Mouse (Mus musculus) heart, postnatal 10 days (tissue): Measurements from ENCODE around the gene Apeh. TPM values are rescaled to one million over a fixed set of nuclear protein-coding genes. Genes with fewer than 3 reads are reported as not detected.
A peak's percentile ranks its signal among the peaks of the same experiment; 100 is the strongest.
"Not testable (repeated sequence)": the region's sequence is repeated elsewhere in the genome, so short reads cannot be mapped to it uniquely, and the experiment has no call there.

Experiments used
- DNase-seq, 2 experiments: peaks; one replicate each; pipeline ENCODE4 v3.0.0; 2021
- intact Hi-C: fragments of 180-260 bp; cut with DNase I; formaldehyde crosslinking; loops from one replicate; pipeline ENCODE4 v1.15.1; 2025
- total RNA-seq, 2 experiments: library from RNA; stranded (reverse); gene quantifications; 2 replicates each; pipeline ENCODE4 v1.2.3; 2021

Apeh gene
- 10 to 100 TPM; 44.6 to 53.1 TPM for total RNA-seq

DNA sequence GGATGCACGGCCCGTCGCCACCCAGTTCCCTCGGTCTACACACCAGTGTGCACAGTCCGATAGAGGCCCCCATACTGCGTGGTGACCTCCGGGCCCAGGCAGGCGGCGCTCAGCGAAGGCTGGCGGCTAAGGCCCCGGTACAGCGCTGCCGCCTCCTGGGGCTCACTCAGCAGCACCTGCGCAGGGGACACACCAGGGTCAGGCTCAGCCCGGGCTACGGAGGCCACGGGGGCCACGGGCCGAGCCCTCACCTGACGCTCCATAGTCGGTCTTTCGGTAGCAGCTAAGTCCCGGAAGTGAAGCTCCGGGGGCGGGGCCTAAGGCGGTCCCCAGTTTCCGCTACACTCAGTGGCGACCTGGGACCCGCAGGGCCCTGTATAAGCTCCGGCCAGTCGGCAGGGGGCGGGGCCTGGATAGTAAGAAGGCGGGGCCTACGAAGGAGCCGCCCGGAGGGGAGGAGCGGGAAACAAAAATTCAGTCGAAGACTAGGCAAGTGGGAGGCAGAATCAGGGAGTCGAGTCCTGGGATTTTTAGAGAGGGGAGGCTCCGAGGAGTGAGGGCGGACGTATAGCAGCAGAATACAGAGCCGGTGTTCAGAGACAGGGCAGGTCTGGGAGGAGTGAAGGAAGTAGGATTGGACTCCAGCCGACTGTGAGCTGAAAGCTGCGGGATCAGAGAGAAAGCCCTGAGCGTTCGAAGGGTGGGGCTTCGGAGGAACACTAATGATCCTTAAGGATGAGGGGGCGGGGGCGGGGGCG, at the start of gene Apeh:
Gene Apeh (minus strand): TSS at position 423 of the 758 bp plus-strand sequence.
- intact Hi-C loops: no loop called here
- DNase-seq: peak; percentile 96 to 97

GRCm38 (mm10) chr9:108143470-108143869, 49.1 kb upstream of the Apeh start:
- intact Hi-C loops: no loop called here
- DNase-seq: no peak

- no peak for DNase-seq
- intact Hi-C loops: no loop called here
Measured at GRCm38 (mm10) chr9:108141387-108141786, 47.0 kb upstream of the Apeh start.

DNA sequence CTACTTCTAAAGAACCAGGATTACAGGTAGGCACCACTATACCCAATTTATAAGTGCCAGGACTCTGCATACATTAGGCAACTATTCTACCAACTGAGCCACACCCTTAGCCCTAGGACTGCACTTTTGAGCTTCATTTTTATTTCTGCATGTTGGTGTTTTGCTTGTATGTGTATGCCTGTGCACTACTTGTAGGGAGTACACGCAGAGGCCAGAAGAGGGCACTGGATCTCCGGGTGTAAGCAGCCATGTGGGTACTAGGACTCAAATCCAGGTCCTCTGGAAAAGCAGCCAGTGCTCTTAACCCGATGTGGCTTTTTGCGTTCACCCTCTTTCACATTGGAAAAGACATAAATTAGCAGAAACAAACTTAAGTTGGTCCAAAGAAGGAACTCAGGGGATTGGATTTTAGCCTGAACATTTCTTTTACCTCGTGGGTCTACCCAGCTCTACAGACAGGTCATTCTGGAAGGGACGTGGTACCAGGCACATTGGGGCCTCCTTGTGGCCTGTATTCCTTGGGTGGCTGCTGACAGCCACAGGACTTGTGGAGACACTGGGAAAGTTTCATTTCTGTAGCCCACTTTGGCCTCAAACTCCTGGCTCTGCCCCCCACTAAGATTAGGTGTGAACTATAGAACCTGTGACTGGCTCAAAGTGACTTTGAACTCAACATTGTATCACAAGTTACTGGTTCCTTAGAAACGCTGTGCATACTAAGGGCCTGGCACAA, 45.7 kb upstream of the Apeh start:
- intact Hi-C loops: loop anchor here (5.0 kb wide), 2 partner anchors 43 to 62 kb away; no protein-coding TSS in a partner anchor
- DNase-seq: no peak

- DNase-seq: no peak
- intact Hi-C loops: loop anchor here (5.0 kb wide), 2 partner anchors 42 to 63 kb away; no protein-coding TSS in a partner anchor
Measured at GRCm38 (mm10) chr9:108139169-108139962, 45.0 kb upstream of the Apeh start.

DNA sequence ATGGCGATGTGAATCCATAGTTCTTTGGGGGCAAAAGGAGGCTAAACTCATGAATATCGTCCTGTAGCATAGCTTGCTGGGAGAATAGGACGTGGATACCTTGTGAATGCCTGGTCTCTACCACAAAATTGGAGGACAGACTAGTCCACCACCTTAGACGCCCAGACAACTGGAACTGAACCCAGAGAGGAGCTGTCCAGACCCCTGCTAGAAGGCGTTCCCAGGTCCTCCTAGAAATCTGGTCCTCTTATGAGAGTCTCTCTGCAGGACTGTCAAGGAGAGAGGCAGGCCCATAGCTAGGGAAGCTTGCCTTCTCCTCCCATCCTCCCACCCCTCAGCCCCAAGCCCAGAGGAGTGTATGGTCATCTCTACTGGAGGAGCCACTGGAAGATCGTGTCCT, 43.7 kb upstream of the Apeh start:
- intact Hi-C loops: loop anchor here (5.0 kb wide), 2 partner anchors 41 to 64 kb away; no protein-coding TSS in a partner anchor
- DNase-seq: no peak

DNA sequence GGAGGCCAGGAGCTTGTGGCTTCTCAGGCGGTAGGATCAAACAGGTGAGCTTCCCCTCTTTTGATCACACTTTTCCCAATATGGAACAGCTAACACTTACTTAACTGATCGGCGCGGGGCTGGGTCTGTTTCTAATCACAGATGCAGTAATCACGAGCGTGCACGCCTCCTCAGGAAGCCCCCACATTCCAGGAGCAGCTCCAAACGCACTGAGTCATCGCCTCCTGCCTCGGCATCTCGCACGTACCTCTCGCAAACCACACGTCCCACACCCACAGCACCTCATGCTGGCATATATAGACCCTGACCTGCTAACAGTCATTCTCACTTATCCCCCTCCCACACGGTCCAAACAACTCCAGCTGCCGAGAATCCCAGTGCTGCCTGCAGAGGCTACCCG, 43.1 kb upstream of the Apeh start:
- intact Hi-C loops: loop anchor here (5.0 kb wide), 2 partner anchors 40 to 65 kb away; no protein-coding TSS in a partner anchor
- peak in 1 of 2 experiments; percentile 26 for DNase-seq

GRCm38 (mm10) chr9:108136930-108137462, 42.6 kb upstream of the Apeh start:
- peak; percentile 33 to 49 for DNase-seq
- intact Hi-C loops: loop anchor here (1.0 to 5.0 kb wide), 3 partner anchors 40 to 147 kb away; no protein-coding TSS in a partner anchor

DNA sequence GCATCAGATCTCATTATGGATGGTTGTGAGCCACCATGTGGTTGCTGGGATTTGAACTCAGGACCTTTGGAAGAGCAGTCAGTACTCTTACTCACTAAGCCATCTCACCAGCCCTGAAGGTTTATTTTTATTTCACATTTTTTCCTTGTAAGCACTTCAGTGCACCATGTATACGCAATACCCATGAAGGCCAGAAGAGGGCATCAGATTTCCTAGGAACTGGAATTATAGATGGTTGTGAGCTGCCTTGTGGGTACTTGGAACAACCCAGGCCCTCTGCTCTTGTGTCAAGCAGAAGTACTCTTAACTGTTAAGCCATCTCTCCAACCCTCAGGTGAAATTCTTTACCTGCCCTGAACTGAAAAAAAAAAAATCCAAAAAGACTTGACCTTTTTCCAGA, 41.8 kb upstream of the Apeh start:
- DNase-seq: peak in 1 of 2 experiments; percentile 43
- intact Hi-C loops: loop anchor here (1.0 to 5.0 kb wide), 3 partner anchors 39 to 148 kb away; no protein-coding TSS in a partner anchor

GRCm38 (mm10) chr9:108135679-108136078, 41.3 kb upstream of the Apeh start:
- DNase-seq: not testable (repeated sequence)
- intact Hi-C loops: loop anchor here (1.0 to 5.0 kb wide), 3 partner anchors 38 to 149 kb away; no protein-coding TSS in a partner anchor

- DNase-seq: no peak
- intact Hi-C loops: no loop called here
Measured at GRCm38 (mm10) chr9:108133478-108133877, 39.1 kb upstream of the Apeh start.

DNA sequence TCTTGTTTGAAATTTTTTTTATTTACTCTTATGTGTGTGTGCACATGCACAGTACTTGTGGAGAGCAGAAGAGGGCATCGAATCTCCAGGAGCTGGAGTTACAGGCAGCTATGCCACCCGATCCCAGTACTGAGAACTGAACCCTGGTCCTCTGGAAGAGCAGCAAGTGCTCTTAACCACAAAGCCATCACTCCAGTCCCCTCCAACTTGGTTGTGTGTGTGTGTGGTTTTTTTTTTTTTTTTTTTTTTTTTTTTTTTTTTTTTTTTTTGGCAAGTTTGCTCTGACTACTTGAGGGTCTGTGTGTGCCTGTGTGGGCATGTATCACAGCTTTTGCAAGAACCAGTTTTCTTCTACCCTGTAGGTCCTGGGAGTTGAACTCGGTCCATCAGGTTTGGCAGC, 38.0 kb upstream of the Apeh start:
- intact Hi-C loops: no loop called here
- DNase-seq: no peak

DNA sequence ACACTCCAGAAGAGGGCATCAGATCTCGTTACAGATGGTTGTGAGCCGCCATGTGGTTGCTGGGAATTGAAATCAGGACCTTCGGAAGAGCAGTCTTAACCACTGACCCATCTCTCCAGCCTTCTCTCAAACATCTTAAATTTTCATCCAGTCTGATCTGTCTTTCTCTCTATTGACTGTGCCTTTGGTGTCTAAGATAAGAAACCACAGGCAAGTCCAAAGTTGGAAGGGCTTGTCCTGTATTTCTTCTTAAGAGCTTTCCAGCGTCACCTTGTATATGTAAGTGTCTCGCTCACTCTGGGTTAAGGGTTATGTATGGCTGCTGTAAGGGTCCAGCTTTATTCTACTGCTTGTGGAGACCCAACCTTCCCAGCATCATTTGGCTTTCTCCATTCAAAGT, 37.1 kb upstream of the Apeh start:
- intact Hi-C loops: no loop called here
- no peak for DNase-seq

- intact Hi-C loops: no loop called here
- DNase-seq: no peak
Measured at GRCm38 (mm10) chr9:108129042-108129948, 34.9 kb upstream of the Apeh start.

DNA sequence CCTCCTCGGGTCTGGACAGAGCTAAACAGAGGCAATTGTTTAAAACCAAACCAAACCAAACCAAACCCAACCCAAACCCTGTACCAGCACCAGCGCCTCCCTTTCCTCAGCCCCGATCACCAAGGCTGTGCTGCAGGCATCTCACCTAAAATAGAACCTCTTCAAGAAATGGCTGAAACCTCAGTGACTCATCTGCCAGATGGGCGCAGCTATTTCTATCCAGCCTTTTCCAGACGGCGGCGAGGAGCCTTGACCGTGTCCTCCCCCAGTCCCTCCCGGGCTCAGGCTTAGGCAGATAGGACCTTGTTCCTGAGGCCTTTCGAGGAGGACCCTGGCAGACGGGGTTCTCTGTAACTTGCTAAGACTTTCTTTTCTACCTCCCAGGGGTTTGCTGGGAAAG, 33.8 kb upstream of the Apeh start:
- intact Hi-C loops: no loop called here
- DNase-seq: no peak

DNA sequence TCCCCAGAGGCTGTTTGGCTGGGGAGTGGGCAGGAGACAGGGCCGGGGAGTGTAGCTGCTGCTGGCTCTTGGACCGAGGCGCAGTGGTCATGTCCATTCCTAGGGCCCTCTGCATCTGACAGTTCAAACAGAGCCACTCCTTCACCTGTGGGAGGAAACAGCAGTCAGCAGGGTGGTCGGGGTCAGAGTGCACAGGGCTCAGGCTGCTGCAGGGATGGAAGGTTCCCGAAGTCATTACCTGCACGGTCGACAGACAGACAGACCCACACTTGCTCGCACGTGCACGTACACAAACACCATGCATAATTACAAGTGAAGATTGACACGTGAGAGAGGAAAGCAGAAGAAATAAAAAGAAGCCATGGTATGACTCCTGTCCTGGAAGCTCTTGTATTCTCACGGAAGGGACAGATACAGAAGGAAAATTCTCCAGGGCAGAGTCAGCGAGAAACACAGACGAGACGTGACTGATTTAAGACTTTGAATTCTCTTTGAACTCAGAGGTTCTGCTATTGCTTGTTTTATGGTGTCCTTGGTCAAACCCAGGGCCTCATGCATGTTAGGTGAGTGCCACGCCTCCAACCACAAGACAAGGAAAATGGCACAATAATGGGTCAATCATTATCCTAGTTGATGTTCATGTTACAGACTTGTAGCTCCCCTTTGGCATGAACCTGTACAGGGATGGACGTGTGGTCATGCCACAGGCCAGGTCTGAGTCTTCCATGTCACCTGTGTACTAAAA, 32.2 kb upstream of the Apeh start:
- intact Hi-C loops: no loop called here
- DNase-seq: no peak

DNA sequence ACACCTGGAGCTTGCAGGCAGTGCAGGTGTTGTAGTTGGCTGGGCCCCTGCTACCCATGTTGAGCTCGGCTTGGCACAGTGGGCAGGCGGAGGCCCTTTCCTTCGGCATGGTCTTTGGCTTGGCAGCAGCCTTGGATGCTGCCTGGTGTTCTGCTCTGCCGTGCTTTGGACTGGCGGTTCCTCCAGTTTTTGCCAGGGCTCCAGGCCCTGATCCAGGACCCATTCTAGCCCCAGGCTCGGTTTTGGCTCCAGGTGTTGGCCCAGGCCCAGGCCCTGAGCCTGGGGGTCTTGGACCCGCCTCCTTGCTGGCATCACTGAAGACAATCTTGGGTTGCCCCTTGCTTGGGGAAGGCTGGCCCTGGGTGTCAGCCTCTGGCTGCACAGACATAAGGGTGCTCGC, 31.3 kb upstream of the Apeh start:
- intact Hi-C loops: no loop called here
- DNase-seq: no peak

GRCm38 (mm10) chr9:108123916-108124315, 29.5 kb upstream of the Apeh start:
- no peak for DNase-seq
- intact Hi-C loops: no loop called here
